Mouse (Mus musculus) right cerebral cortex, postnatal 25 days (tissue): ENCODE results near the gene Cpa2.

Source experiments
- DNase-seq: peaks from one replicate; pipeline ENCODE4 v3.0.0; 2022

Gene Cpa2

DNA sequence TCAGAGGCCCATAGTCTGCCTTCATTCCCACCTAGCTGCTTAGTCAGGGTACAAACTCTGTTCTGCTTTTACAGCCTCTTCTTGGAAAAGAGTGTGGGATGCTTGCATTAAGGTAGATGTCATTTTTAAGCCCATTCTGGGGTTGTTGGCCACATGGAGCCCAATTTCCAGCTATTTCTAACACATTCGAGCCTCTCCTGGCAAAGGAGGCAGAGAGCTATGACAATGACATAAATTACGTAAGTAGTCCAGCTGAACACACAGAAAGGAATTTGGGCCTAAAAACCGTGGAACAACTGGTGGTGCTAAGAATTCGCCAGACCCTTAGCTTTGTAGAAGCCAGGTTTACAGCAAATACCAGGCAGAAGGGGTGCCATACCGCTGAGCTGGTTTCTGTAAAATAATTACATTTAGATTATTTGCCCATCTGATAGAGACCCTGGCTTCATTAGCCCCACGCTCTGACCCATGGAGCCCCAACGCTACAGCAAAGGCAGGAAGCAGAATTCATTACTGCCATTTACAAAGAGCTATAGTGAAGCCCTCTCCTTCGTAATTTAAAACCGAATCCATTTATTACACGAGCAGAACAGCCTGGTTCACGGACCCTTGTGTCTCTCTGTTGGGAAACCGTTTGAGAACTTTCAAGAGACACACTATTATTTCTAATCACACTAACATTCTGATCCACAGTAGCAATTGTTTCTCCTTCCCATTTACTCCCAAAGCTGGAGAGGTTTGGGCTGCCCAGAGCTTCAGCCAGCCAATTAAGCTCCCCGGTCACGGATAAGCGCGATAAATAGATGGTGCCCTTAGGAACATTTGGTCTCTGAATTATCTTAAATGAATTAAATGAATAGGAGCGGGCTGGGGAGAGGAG, 38.8 kb downstream of the Cpa2 start:
- DNase-seq, result no peak

DNA sequence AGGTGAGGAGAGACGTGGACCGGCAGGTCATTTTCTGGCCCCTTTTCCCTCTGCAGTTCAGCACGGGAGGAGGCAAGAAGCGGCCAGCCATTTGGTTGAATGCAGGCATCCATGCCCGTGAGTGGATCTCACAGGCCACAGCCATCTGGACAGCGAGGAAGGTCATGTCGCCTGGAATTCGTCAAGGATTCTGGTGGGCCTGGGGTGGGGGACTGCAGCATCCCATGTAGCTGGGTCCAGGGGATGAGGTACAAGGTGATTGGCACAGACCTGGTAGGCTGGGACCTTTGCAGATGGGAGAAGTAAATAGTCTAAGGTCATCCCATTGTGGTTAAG, 39.4 kb downstream of the Cpa2 start:
- DNase-seq, result no peak

DNA sequence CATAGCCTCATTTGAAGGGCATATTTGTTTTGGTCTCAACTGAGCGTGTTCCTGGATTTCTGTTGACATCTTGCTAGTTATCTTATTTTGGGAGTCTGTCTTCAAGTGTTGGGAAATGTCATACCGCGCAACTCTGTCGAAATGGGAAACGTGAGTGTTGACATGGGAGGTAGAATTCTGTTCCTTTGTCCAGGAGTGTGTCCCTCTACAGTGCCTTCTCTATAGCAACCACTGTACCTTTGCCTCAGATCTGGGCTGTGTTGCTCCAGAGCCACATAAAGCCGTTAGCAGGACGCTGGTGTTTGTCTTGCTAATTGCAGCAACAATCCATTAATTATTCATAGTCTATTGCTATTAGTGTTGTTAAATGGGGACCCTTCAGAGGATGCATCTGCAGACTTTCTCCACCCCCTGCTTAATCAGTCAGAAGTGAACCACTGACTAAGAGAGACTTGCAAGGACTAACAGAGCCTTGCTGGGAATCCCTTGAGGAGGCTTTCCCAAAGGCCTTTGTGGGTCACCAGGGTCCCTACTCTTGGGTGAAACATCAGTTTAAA, 45.6 kb downstream of the Cpa2 start:
- DNase-seq, result no peak

DNA sequence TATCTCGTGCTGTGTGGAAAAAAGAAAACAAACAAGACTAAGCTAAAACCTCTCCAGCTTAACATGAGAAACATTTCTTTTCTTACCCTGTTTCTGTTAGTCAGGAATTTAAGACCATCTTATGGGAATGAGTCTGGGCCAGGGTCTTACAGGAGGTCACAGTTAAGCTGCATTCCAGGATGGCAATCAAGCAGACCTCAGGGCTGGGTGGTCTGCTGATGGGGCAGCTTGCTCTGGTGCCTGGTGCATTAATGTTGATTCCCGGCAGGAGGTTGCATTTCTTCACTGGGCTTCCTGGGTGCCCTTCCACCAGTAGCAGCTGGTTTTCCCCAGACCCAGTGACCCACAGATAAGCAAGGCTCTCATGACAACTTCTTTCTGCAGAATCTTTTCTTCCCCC, 48.4 kb downstream of the Cpa2 start:
- DNase-seq, result no peak

DNA sequence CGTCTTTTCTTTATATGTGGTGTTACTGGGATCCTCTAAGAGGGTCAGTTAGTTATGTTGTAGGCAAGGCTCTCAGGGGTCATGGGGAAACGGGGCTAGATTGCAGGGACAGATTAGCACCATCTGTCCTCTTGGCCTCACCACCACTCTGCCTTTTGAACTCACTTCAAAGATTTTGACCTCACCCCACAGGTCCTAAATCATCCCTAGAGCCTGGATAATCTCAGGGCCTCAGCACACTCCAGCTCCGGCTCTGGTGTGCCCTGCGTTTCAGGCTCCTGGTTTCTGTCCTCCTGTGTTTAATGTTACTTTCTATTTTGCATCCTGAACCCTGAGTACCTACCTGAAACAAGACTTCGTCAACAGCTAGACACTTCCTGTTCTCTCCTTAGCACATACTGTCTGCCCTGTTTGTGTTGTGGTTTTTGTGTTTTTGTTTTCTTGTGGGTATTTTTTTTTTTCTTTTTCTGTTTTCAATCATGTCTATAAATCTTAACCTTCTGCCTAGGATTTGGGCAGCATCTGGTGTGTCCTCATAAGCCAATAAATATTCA, 50.5 kb downstream of the Cpa2 start:
- DNase-seq, result no peak

DNA sequence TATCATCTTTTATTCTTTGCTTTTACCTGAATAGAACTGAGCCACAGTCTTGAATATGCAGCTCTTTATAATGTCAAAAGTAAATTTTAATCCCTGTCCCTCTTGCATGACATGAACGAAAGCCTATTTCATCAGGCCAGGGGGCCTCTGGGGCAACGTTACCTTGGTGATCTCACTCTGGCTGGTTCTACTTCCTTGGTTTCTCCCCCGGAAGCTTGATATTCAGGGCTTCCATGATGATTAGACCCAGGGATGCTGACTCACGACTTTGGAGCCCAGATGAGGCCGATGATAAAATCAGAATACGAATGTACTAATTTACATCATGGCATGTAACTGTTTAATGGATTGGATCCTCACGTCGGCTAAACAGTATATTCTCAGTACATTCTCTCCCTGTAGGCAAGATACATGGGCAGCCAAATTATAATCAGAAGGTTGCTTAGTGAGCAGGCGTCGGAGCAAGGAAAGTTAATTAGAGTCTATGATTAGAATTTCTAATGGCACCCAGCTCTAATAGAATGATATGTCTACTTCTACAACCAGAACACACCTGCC, 51.1 kb downstream of the Cpa2 start:
- DNase-seq, result no peak

DNA sequence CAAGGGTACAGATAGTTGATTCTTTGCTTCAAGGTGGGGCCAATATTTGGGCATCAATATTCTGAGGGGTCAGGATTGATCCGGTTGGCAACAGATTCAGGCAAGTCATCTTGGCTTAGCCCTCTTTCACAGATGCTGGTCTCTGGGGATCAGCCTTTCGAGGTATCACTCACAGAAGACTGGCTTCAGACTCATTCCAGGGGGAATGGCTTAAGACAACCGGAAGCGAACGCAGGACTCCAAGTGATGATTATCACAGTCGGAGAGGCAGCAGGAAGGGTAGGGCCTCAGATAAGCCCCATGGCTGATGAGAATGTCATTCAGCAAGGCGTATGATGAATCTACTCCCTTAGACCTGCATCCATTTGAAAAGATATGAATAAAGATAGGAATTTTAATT, 53.0 kb downstream of the Cpa2 start:
- no peak for DNase-seq

DNA sequence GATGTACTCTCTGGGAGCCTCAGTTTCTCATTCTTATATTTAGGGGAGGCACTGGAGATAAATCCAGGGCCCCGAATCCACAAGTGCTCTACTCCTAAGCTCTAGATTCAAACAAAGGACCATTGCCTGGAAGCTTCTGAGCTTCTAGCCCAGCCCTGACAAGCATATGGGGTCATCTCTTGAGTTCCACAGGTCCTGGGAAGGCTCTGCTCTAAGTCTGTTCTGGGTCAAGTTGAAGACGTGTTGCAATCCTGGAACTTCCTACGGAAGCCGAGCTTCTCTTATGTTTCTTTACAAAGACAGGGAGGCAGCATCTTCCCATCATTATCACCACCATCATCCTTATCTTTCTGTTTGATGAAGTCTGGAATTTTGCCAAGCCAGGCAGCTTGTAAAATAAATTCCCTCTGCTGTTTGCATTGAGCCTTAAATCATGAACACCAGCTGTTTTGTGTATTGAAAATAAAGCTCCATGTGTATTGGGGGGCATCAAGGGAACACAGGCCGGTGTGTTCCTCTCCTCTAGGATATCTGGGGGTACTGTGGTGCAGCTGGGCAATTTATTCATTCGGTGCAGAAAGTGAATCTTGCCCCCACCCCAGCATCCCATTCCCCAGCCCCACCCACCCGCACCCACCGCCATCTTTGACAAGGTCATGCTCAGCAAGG, 55.0 kb downstream of the Cpa2 start:
- no peak for DNase-seq

DNA sequence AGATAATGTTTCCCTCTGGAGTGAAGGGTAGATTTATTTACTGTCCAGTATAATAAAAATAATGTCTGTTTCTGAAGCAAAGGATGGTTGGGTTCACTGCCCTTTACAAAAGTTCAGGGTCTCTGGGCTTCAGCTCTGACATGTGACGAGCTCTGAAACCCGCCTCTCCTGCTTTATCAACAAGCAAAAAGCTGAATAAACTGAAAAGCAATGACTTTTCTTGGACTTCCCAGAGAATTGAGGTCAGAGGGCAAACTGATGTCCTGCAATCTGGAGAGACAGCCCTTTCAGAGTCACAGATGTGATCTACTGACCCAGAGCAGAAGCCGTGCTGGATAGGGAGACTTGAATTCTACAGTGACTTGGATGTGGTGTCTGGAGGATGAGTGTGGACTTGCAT, 58.7 kb downstream of the Cpa2 start:
- DNase-seq, result no peak

DNA sequence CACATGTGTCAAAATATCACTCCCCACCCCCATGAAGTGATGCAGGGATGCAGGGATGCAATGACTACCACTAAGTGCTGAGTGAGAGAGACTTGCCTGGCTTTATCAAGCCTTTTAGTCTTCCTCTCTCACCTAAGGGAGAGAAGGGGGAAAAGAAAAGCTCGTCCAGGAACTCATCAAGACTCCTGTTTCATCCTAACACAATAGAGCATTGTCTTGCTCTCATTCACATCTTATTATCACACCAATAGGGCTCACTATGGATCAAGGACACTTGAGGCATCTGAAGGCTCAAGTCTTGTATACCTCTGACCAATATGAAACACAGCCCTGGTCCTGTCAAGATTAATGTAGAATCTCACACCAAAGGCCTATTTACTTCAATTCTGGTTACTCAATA, 59.6 kb downstream of the Cpa2 start:
- DNase-seq, result no peak

DNA sequence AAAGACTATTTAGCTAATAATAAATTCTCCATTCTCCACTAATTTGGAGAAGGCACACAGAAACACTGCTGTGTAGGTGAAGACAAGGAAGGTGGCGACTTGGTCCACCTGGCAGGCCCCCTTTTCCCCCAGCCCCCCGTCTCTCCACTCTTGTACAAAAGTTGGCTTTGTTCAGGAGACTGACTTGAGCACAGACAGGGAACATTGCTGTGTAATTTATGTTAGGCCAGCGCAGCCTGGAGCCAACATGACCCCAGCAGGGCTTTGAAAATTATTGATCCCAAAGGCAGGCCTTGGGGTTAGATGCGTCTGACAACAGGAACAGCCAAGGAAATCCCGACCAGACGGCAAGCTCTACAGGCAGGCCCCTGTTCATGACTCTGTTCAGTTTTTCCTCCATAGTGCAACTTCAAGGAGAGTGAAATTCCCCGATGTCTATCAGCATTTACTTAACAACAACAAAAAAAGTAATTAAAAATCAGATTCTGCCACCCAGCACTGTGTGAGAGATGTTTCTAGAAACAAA, 63.0 kb downstream of the Cpa2 start:
- no peak for DNase-seq

DNA sequence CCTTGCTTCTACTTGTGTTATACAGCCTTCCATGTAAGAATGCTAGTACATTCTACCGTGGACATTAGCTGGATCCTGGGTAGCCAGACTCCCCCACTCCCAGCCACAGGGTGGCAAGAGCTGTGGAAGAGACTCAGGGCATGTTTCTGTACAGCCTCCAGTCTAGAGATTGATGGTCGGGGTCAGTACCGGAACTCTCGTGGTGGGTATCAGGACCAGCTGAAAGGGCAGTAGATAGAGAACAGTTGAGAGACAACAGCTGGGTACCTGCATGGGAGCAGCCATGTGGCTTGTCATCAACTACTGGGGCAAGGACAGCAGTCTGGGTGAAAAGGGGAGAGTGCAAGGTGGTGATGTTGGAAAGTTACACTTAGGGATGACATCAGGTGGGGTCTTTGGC, 63.7 kb downstream of the Cpa2 start:
- no peak for DNase-seq

DNA sequence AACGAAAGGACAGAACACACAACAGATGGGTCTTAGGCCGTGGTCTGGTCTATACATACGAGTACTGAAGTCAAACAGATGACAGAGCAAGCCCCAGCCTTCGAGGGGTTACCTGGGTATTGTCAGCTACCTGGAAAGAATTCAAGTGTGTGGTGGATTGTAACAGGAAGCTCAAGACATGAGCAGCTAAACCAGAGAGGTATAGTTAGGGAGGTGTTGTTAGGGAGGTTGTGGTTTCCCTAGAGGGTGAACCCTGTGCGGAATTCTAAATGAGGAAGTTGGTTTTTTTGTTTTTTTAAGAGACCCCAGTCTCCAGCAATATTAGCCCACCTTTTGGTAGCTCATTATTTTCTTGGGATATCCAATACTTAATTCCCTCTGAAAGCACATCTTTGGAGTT, 64.3 kb downstream of the Cpa2 start:
- no peak for DNase-seq

DNA sequence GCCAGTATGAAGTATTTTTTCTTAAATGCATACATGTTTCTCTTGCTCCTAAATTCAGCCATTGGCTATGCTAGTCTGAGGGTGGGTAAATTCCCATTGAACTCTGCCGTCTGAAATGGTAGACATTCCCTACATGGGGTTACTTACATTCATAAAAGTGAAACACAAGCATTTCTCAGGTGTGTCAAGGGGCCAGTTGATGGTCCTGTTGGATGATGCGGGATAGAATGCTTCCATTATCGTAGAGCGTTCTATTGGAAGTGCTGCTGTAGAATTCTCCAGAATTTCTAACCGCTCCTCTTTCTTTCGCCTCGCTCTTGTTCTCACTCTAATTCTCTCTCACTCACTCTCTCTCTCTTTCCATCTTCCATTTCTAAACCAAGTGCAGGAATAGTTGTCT, 69.3 kb downstream of the Cpa2 start, which contains the start of gene Cpa5:
Cpa5 (plus strand) TSS at position 301 of the 400 bp plus-strand sequence.
- DNase-seq, result no peak

DNA sequence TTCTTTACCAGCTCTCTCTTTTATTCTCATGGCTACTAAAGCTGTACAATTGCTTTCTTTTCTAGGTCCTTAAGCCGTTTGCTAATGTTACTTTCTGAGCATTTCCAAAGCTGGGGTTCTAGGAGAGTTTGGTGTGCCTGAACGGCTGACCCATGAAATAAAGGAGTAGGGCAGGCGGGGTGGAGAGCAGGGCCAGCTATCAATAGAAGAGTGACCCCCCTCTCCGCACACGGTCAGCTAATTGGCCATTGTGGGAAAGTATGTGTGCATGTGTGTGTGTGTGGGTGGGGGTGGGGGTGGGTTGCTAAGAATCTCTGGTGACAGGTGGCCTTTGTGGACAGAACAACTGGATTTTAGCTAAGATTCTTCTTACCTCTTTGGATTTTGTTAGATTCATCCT, 69.8 kb downstream of the Cpa2 start:
- DNase-seq, result no peak
